Mouse (Mus musculus): Measurements from ENCODE around the gene Tmprss4. TPM values are rescaled to one million over a fixed set of nuclear protein-coding genes. Genes with fewer than 3 reads are reported as not detected.

Tmprss4 gene
- total RNA-seq, 2 experiments from 2014 or later = not detected

DNA sequence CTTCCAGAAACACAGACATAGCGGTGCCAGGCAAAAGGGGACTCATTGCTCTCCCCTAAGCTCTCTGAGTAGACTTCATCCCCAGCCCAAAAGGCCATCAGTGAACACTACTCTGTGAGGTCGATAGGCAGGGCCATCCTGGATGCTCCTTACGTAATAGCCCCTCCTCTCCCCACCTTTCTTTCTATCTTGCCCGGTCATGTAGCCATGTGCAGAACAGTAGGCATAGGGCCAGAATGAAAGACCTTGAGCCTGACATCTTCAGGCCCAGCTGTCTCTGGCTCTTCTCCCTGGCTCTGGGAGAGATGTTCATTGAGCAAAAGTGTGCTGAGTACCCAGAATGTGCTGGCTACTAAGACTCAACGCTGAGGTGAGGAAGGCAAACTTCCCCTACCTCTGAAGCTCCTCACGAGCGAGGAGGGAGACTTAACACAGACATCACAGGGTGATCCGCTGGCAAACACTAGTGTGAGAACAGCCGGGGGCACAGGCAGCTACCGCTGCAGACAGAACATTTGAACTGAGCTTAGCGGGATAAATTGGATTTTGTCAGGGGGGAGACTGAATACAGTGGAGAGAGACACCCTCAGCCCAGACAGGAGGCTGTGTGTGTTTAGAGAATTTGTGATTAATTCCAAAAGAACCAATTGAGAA is 11.8 kb upstream of the Tmprss4 start:
- no peak overlapping the region for H3K4me3 ChIP-seq
- no peak for DNase-seq (ENCODE audit: low spot score in 2 of 2)
- H3K27ac ChIP-seq = no peak overlapping the region
- no peak for TF ChIP-seq CTCF (conservative IDR thresholded peaks at IDR 0.05)

- Histone ChIP-seq H3K27ac (no peak overlapping the region), H3K4me3 (no peak overlapping the region)
- DNase-seq (ENCODE audit: low spot score in 2 of 2) = no peak
- no peak for TF ChIP-seq CTCF (conservative IDR thresholded peaks at IDR 0.05)
Measured at GRCm38 (mm10) chr9:45212001-45212400, 8.1 kb upstream of the Tmprss4 start.

- Histone ChIP-seq H3K27ac (no peak overlapping the region), H3K4me3 (no peak overlapping the region)
- DNase-seq (ENCODE audit: low spot score in 2 of 2) = no peak
- TF ChIP-seq CTCF (conservative IDR thresholded peaks at IDR 0.05) = no peak
Measured at GRCm38 (mm10) chr9:45207015-45207743, 3.3 kb upstream of the Tmprss4 start.

- no peak overlapping the region for H3K27ac ChIP-seq
- TF ChIP-seq CTCF (conservative IDR thresholded peaks at IDR 0.05) = no peak
- no peak for DNase-seq (ENCODE audit: low spot score in 2 of 2)
- H3K4me3 ChIP-seq = no peak overlapping the region
Measured at GRCm38 (mm10) chr9:45206121-45206520, 2.2 kb upstream of the Tmprss4 start.

DNA sequence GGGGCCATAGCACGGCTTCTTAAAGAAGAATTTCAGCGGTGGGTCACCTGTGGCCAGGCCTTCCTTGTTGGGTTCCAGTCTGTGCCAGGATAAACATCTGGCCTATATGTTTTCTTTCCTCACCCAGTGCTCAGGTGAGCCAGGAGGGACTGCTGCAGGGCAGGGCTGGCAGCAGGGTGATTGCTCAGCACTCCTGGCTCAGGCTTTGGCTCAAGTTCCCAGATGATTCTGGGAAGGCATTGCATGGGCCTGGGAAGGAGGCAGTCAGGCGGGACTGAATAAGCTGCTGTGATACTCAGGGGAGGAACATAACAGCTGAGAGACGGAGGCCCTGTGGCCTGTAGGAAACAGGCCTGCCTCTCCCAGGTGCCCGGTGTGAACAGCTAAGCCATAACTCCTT is 1.3 kb upstream of the Tmprss4 start:
- no peak overlapping the region for H3K4me3 ChIP-seq
- no peak for TF ChIP-seq CTCF (conservative IDR thresholded peaks at IDR 0.05)
- no peak overlapping the region for H3K27ac ChIP-seq
- no peak for DNase-seq (ENCODE audit: low spot score in 2 of 2)

GRCm38 (mm10) chr9:45202021-45202798 is 1.7 kb downstream of the Tmprss4 start:
- Histone ChIP-seq H3K4me3 (no peak overlapping the region), H3K27ac (no peak overlapping the region)
- TF ChIP-seq CTCF (conservative IDR thresholded peaks at IDR 0.05) = no peak
- DNase-seq (ENCODE audit: low spot score in 2 of 2) = no peak

DNA sequence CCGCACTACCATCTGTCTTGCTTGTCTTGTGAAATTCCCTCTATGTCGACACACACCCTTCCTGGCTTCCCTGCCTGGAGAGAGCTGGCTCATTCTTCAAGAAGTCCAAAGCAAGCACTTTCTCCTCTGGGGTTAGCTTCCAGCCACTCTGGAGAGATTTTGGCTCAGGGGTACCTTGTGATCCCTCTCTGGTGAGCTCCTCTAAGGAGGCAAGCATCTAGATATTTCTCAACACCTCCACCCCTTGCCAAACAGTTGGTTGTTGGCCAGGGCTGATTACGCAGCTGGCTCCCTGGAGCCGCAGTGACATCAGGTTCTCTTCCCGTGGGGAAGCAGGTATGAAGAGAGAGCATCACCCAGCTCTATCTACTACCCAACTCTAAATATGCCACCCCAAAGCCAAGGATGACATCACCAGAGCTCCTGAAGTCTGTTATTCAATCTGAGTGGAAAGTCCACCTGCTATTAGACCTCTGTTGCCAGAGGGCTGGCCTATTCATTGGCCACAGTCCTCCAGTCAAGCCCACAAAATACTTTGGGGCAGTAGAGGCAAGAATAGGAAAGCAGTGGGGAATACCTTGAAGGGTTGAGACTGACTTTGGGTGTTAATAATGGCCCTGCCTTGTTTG is 2.5 kb downstream of the Tmprss4 start:
- DNase-seq (ENCODE audit: low spot score in 2 of 2) = no peak
- no peak overlapping the region for H3K4me3 ChIP-seq
- TF ChIP-seq CTCF (conservative IDR thresholded peaks at IDR 0.05) = no peak
- no peak overlapping the region for H3K27ac ChIP-seq

- no peak for TF ChIP-seq CTCF (conservative IDR thresholded peaks at IDR 0.05)
- DNase-seq (ENCODE audit: low spot score in 2 of 2) = no peak
- Histone ChIP-seq H3K4me3 (no peak overlapping the region), H3K27ac (no peak overlapping the region)
Measured at GRCm38 (mm10) chr9:45197549-45197948, 6.3 kb downstream of the Tmprss4 start.

DNA sequence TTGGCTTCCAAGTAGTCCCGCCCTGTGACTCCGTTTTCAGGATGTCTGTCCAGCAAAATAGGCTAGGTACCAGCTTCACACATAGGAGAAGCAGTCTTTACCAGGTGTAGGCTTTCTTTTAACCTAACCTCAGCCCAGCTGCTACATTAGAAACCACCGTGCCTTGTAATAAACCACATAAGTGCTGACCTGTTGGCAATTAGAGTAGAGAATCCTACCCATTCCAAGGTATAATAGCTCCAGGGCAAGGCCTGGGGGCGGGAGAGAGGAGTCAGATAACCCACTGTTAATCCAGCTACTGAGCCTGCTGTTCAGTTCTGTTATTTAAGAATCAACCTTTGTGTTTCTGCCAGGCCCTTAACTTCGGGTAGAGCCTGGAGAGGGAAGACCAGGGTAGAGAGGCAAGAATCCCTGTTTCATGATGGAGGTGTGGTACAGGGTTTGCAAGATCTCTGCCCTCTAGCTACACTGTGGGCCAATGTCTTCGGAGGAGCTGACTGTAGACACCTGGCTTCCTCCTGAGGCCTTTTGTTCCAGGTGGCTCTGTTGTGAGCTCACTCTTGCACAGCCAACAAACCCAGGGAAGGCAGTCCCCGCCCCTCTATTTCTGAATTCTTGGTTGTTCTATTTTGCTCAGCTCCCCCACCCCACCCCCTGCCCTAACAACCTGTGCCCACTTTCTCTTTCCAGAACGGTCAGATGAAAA is 7.6 kb downstream of the Tmprss4 start:
- TF ChIP-seq CTCF (conservative IDR thresholded peaks at IDR 0.05) = no peak
- Histone ChIP-seq H3K4me3 (no peak overlapping the region), H3K27ac (no peak overlapping the region)
- DNase-seq (ENCODE audit: low spot score in 2 of 2) = no peak

- H3K27ac ChIP-seq = no peak overlapping the region
- TF ChIP-seq CTCF (conservative IDR thresholded peaks at IDR 0.05) = no peak
- no peak for DNase-seq (ENCODE audit: low spot score in 2 of 2)
- no peak overlapping the region for H3K4me3 ChIP-seq
Measured at GRCm38 (mm10) chr9:45195468-45195867, 8.4 kb downstream of the Tmprss4 start.

GRCm38 (mm10) chr9:45189661-45190174 is 14.2 kb downstream of the Tmprss4 start:
- DNase-seq (ENCODE audit: low spot score in 2 of 2) = no peak
- Histone ChIP-seq H3K4me3 (no peak overlapping the region), H3K27ac (no peak overlapping the region)
- TF ChIP-seq CTCF (conservative IDR thresholded peaks at IDR 0.05) = no peak
